Comparison of ENCODE assay signal across 24 mouse cellular contexts in genomic region chr8:94744972-94745371, GRCm38 (mm10). TPM values are rescaled to one million over a fixed set of nuclear protein-coding genes. Genes with fewer than 3 reads are reported as not detected.
DNase-seq lines count a peak whose midpoint lies in the region; ATAC-seq and TF ChIP-seq lines count a peak whose summit lies in the region.
"Had no signal": no experiment of that assay in that cellular context is flagged by ENCODE, and none has a peak within 500 bp of the region (broad histone marks: within the 10 kb centered on the region; RNA-seq: fewer than 3 reads in every experiment).

No protein-coding gene starts in this region.

- no peak overlapping the region for H3K27ac ChIP-seq in liver, embryonic 15.5 days (replicated peaks)
- no peak overlapping the region for H3K27ac ChIP-seq in liver, postnatal 0 days (ENCODE audit: low read depth)
- no peak overlapping the region for H3K27ac ChIP-seq in stomach, embryonic 16.5 days (ENCODE audit: low read length)
- no peak overlapping the region for H3K27ac ChIP-seq in stomach, postnatal 0 days (replicated peaks)
- H3K27ac ChIP-seq in CH12.LX (ENCODE audit: insufficient read depth, low read depth), result peak overlapping the region; percentile 96
- H3K27ac ChIP-seq in kidney, embryonic 14.5 days (ENCODE audit: low read depth, low read length), result no peak overlapping the region
- H3K27ac ChIP-seq: embryonic facial prominence, embryonic 10.5 days; embryonic facial prominence, embryonic 12.5 days; forebrain, embryonic 13.5 days; forebrain, embryonic 15.5 days had no signal

- peaks cover 17% of the 10 kb centered on the region for H3K4me1 ChIP-seq in liver, embryonic 15.5 days (replicated peaks)
- no peaks in the 10 kb centered on the region for H3K4me1 ChIP-seq in liver, postnatal 0 days (ENCODE audit: insufficient read depth)
- H3K4me1 ChIP-seq in stomach, embryonic 16.5 days (ENCODE audit: control insufficient read depth, insufficient read depth, low read length), result no peaks in the 10 kb centered on the region
- no peaks in the 10 kb centered on the region for H3K4me1 ChIP-seq in stomach, postnatal 0 days (replicated peaks; ENCODE audit: control insufficient read depth, insufficient read depth)
- peaks cover 24 to 64% of the 10 kb centered on the region in 2 experiments for H3K4me1 ChIP-seq in CH12.LX (ENCODE audit: control insufficient read depth in 1 of 2, insufficient read depth in 2 of 2)
- no peaks in the 10 kb centered on the region for H3K4me1 ChIP-seq in kidney, embryonic 14.5 days (ENCODE audit: control insufficient read depth, insufficient read depth, low read length)
- H3K4me1 ChIP-seq: embryonic facial prominence, embryonic 10.5 days; embryonic facial prominence, embryonic 12.5 days; forebrain, embryonic 13.5 days; forebrain, embryonic 15.5 days had no signal

- H3K4me2 ChIP-seq in liver, embryonic 15.5 days, result no peak overlapping the region
- no peak overlapping the region for H3K4me2 ChIP-seq in liver, postnatal 0 days (ENCODE audit: low read depth, low read length)
- no peak overlapping the region for H3K4me2 ChIP-seq in stomach, embryonic 16.5 days (ENCODE audit: low read depth, low read length)
- H3K4me2 ChIP-seq in stomach, postnatal 0 days (replicated peaks; ENCODE audit: low read depth), result no peak overlapping the region
- H3K4me2 ChIP-seq in CH12.LX (ENCODE audit: insufficient read depth, low read depth, poor library complexity, severe bottlenecking), result peak overlapping the region; percentile 85
- H3K4me2 ChIP-seq in kidney, embryonic 14.5 days (replicated peaks; ENCODE audit: low read depth, low read length), result no peak overlapping the region
- H3K4me2 ChIP-seq: embryonic facial prominence, embryonic 12.5 days; forebrain, embryonic 13.5 days; forebrain, embryonic 15.5 days had no signal

- in situ Hi-C loops in CH12.LX (cut with MboI; ENCODE audit: low pct_ligation_motif_present, low pct_unique_long_range_greater_than_20kb, low sequenced_read_pairs), result loop anchor here (5.0 kb wide), 2 partner anchors 37 to 38 kb away; no protein-coding TSS in a partner anchor

- no peak for DNase-seq in liver, postnatal 0 days
- DNase-seq in stomach, postnatal 0 days (ENCODE audit: low spot score), result no peak
- DNase-seq in CH12.LX (ENCODE audit: extremely low read depth), result peak; percentile 80
- DNase-seq: adrenal gland, adult 8-10 months; adrenal gland, postnatal 14 days; adrenal gland, postnatal 36 days; cerebellum, adult 11-12 months; cerebellum, adult 2 months; cerebellum, adult 9-10 months; cerebellum, postnatal 10 days; cerebellum, postnatal 25 days had no signal

- ATAC-seq in liver, embryonic 15.5 days (ENCODE audit: insufficient read depth), result 0 out of 2 replicates have a peak, but pooled peaks have one; percentile 31
- no peak for ATAC-seq in liver, postnatal 0 days
- ATAC-seq in stomach, embryonic 16.5 days (ENCODE audit: insufficient read depth, low FRiP score), result 0 out of 2 replicates have a peak, but pooled peaks have one; percentile 25
- ATAC-seq in stomach, postnatal 0 days (ENCODE audit: low FRiP score, low TSS enrichment), result no peak
- no peak for ATAC-seq in kidney, embryonic 14.5 days (ENCODE audit: low FRiP score, low TSS enrichment)
- ATAC-seq: activated CD4-positive, CD25-positive, alpha-beta regulatory T cell, adult 4 months; forebrain, embryonic 13.5 days; forebrain, embryonic 15.5 days; Patski had no signal

- TF ChIP-seq RAD21 in CH12.LX (IDR thresholded peaks at IDR 0.05; ENCODE audit: low read depth, low read length), result no peak

- no peak for TF ChIP-seq CTCF in liver, postnatal 0 days (IDR thresholded peaks at IDR 0.05; ENCODE audit: low read depth)
- TF ChIP-seq CTCF in stomach, postnatal 0 days (IDR thresholded peaks at IDR 0.05; ENCODE audit: low read depth), result no peak
- no peak for TF ChIP-seq CTCF in CH12.LX (conservative IDR thresholded peaks at IDR 0.05 in 1 of 2, IDR thresholded peaks at IDR 0.05 in 1 of 2; ENCODE audit: low read depth in 2 of 2, low read length in 2 of 2)

- WGBS in liver, embryonic 15.5 days (ENCODE audit: insufficient replicate concordance), result 66% methylated on average over 9 of the region's 9 CpGs
- WGBS in liver, postnatal 0 days (ENCODE audit: insufficient replicate concordance), result 76% methylated on average over 9 of the region's 9 CpGs
- 81% methylated on average over 9 of the region's 9 CpGs for WGBS in stomach, embryonic 16.5 days
- 81% methylated on average over 9 of the region's 9 CpGs for WGBS in stomach, postnatal 0 days
- 82% methylated on average over 9 of the region's 9 CpGs for WGBS in kidney, embryonic 14.5 days

- dilution Hi-C loops in CH12.LX (cut with MboI; ENCODE audit: extremely low pct_ligation_motif_present, extremely low pct_unique_long_range_greater_than_20kb, low sequenced_read_pairs), result no loop called here

- H3K9me3 ChIP-seq in liver, embryonic 15.5 days (replicated peaks), result no peaks in the 10 kb centered on the region
- H3K9me3 ChIP-seq in liver, postnatal 0 days (ENCODE audit: low read length), result 0 out of 2 replicates have a peak, but pooled peaks cover 2% of the 10 kb centered on the region
- no peaks in the 10 kb centered on the region for H3K9me3 ChIP-seq in stomach, embryonic 16.5 days (replicated peaks; ENCODE audit: control insufficient read depth, low read length)
- no peaks in the 10 kb centered on the region for H3K9me3 ChIP-seq in stomach, postnatal 0 days (ENCODE audit: control insufficient read depth, low read length)
- H3K9me3 ChIP-seq in CH12.LX (replicated peaks; ENCODE audit: low read length), result peaks cover 3% of the 10 kb centered on the region
- H3K9me3 ChIP-seq in kidney, embryonic 14.5 days (ENCODE audit: control insufficient read depth, low read length), result no peaks in the 10 kb centered on the region
- H3K9me3 ChIP-seq: embryonic facial prominence, embryonic 10.5 days; embryonic facial prominence, embryonic 12.5 days; forebrain, embryonic 13.5 days; forebrain, embryonic 15.5 days; G1E had no signal

- H3K79me2 ChIP-seq in CH12.LX (replicated peaks; ENCODE audit: control insufficient read depth, extremely low read depth, insufficient read depth, poor library complexity, severe bottlenecking), result peaks cover 25% of the 10 kb centered on the region

- TF ChIP-seq EP300 in liver, postnatal 0 days (IDR thresholded peaks at IDR 0.05; ENCODE audit: low read depth), result no peak
- TF ChIP-seq EP300 in stomach, postnatal 0 days (optimal IDR thresholded peaks at IDR 0.05), result no peak
- no peak for TF ChIP-seq EP300 in CH12.LX (IDR thresholded peaks at IDR 0.05; ENCODE audit: low read length)

- H3K4me3 ChIP-seq in liver, embryonic 15.5 days (replicated peaks), result no peak overlapping the region
- H3K4me3 ChIP-seq in liver, postnatal 0 days (ENCODE audit: low read depth, low read length), result no peak overlapping the region
- no peak overlapping the region for H3K4me3 ChIP-seq in stomach, embryonic 16.5 days (replicated peaks; ENCODE audit: low read length)
- H3K4me3 ChIP-seq in stomach, postnatal 0 days (ENCODE audit: low read depth, low read length), result no peak overlapping the region
- peak overlapping the region; percentile 63 to 82 (median 76) for H3K4me3 ChIP-seq in CH12.LX (replicated peaks in 1 of 3; ENCODE audit: low read depth in 2 of 3, low read length in 2 of 3, poor library complexity in 1 of 3)
- no peak overlapping the region for H3K4me3 ChIP-seq in kidney, embryonic 14.5 days (ENCODE audit: low read length)
- H3K4me3 ChIP-seq: embryonic facial prominence, embryonic 10.5 days; embryonic facial prominence, embryonic 12.5 days; forebrain, embryonic 13.5 days; forebrain, embryonic 15.5 days had no signal

- no peak overlapping the region for H3K9ac ChIP-seq in liver, embryonic 15.5 days
- H3K9ac ChIP-seq in liver, postnatal 0 days (replicated peaks), result no peak overlapping the region
- no peak overlapping the region for H3K9ac ChIP-seq in stomach, embryonic 16.5 days (ENCODE audit: low read length)
- H3K9ac ChIP-seq in stomach, postnatal 0 days (ENCODE audit: low read length), result no peak overlapping the region
- peak overlapping the region; percentile 92 for H3K9ac ChIP-seq in CH12.LX (ENCODE audit: insufficient read depth, low read depth)
- H3K9ac ChIP-seq in kidney, embryonic 14.5 days (ENCODE audit: low read depth, low read length), result no peak overlapping the region
- H3K9ac ChIP-seq: embryonic facial prominence, embryonic 12.5 days; forebrain, embryonic 13.5 days; forebrain, embryonic 15.5 days had no signal

- TF ChIP-seq POLR2A in CH12.LX (IDR thresholded peaks at IDR 0.05; ENCODE audit: low read depth, low read length), result peak; percentile 40; the same call in 1 of the 2 replicates

- peaks cover 47% of the 10 kb centered on the region for H3K27me3 ChIP-seq in liver, embryonic 15.5 days
- H3K27me3 ChIP-seq in liver, postnatal 0 days (ENCODE audit: insufficient read depth, low read length), result no peaks in the 10 kb centered on the region
- H3K27me3 ChIP-seq in stomach, embryonic 16.5 days (ENCODE audit: control insufficient read depth, insufficient read depth, low read length), result no peaks in the 10 kb centered on the region
- H3K27me3 ChIP-seq in stomach, postnatal 0 days (ENCODE audit: control insufficient read depth, insufficient read depth, low read length), result no peaks in the 10 kb centered on the region
- no peaks in the 10 kb centered on the region for H3K27me3 ChIP-seq in CH12.LX (replicated peaks)
- H3K27me3 ChIP-seq in kidney, embryonic 14.5 days (ENCODE audit: control insufficient read depth, insufficient read depth, low read length), result no peaks in the 10 kb centered on the region
- H3K27me3 ChIP-seq: embryonic facial prominence, embryonic 12.5 days; forebrain, embryonic 13.5 days; forebrain, embryonic 15.5 days; Patski had no signal

- H3K36me3 ChIP-seq in liver, embryonic 15.5 days (replicated peaks), result no peaks in the 10 kb centered on the region
- H3K36me3 ChIP-seq in liver, postnatal 0 days (replicated peaks; ENCODE audit: insufficient read depth, low read length), result no peaks in the 10 kb centered on the region
- H3K36me3 ChIP-seq in stomach, embryonic 16.5 days (ENCODE audit: control insufficient read depth, insufficient read depth, low read length), result no peaks in the 10 kb centered on the region
- H3K36me3 ChIP-seq in stomach, postnatal 0 days (ENCODE audit: control insufficient read depth, insufficient read depth, low read length), result no peaks in the 10 kb centered on the region
- peaks cover 35 to 43% of the 10 kb centered on the region in 2 experiments for H3K36me3 ChIP-seq in CH12.LX (replicated peaks in 1 of 2; ENCODE audit: control insufficient read depth in 1 of 2, insufficient read depth in 1 of 2, low read length in 1 of 2)
- H3K36me3 ChIP-seq in kidney, embryonic 14.5 days (ENCODE audit: control insufficient read depth, insufficient read depth, low read length), result no peaks in the 10 kb centered on the region
- H3K36me3 ChIP-seq: embryonic facial prominence, embryonic 10.5 days; embryonic facial prominence, embryonic 12.5 days; forebrain, embryonic 15.5 days; G1E had no signal

RNA-seq across cellular contexts. Expression of gene Ccl22, which starts 0.4 kb away (rescaled TPM):
- polyA plus RNA-seq in liver, embryonic 15.5 days (2015; fragmentation: Nextera tagmentation; extraction: Ambion mirVana), result 0.32 and 0.37 TPM in 2 replicates
- 0.07 and 0.28 TPM in 2 replicates for polyA plus RNA-seq in liver, postnatal 0 days (2015; fragmentation: Nextera tagmentation; extraction: Ambion mirVana)
- polyA plus RNA-seq in stomach, embryonic 16.5 days (2015; fragmentation: Nextera tagmentation; extraction: Ambion mirVana), result not detected in 2 replicates
- polyA plus RNA-seq in stomach, postnatal 0 days (2015; fragmentation: Nextera tagmentation; extraction: Ambion mirVana), result 0.06 TPM in 1 of 2 replicates, not detected in the other
- total RNA-seq in CH12.LX (2012; rRNA removed) (1,648 and 3,114 TPM in 2 replicates), CH12.LX (2014; rRNA removed) (1,111 and 1,396 TPM in 2 replicates)
- polyA plus RNA-seq in CH12.LX (2012; ENCODE audit: insufficient read length, low read depth), result 4,019 and 4,546 TPM in 2 replicates
- polyA plus RNA-seq in kidney, embryonic 14.5 days (2014; fragmentation: Nextera tagmentation; extraction: Ambion mirVana), result not detected in 2 replicates
- total RNA-seq: adrenal gland, postnatal 36 days had no signal
- polyA plus RNA-seq: C2C12; embryonic facial prominence, embryonic 10.5 days; embryonic facial prominence, embryonic 12.5 days; embryonic facial prominence, embryonic 14.5 days; forebrain, embryonic 11.5 days; forebrain, embryonic 13.5 days; forebrain, embryonic 15.5 days; Patski had no signal

RNA-seq across cellular contexts. Expression of gene Cx3cl1, which starts 26.8 kb away (rescaled TPM):
- polyA plus RNA-seq in liver, embryonic 15.5 days (2015; fragmentation: Nextera tagmentation; extraction: Ambion mirVana), result 0.33 and 0.54 TPM in 2 replicates
- 0.47 and 0.79 TPM in 2 replicates for polyA plus RNA-seq in liver, postnatal 0 days (2015; fragmentation: Nextera tagmentation; extraction: Ambion mirVana)
- polyA plus RNA-seq in stomach, embryonic 16.5 days (2015; fragmentation: Nextera tagmentation; extraction: Ambion mirVana), result 11.6 and 16.4 TPM in 2 replicates
- 18.0 and 21.9 TPM in 2 replicates for polyA plus RNA-seq in stomach, postnatal 0 days (2015; fragmentation: Nextera tagmentation; extraction: Ambion mirVana)
- 2.5 and 3.7 TPM in 2 replicates for total RNA-seq in CH12.LX (2012; rRNA removed)
- total RNA-seq in CH12.LX (2014; rRNA removed), result 0.19 TPM in 1 of 2 replicates, not detected in the other
- polyA plus RNA-seq in CH12.LX (2012; ENCODE audit: insufficient read length, low read depth), result 4.2 and 4.6 TPM in 2 replicates
- 4.2 and 7.4 TPM in 2 replicates for polyA plus RNA-seq in kidney, embryonic 14.5 days (2014; fragmentation: Nextera tagmentation; extraction: Ambion mirVana)
- polyA plus RNA-seq: activated CD4-positive, CD25-positive, alpha-beta regulatory T cell, adult 4 months; G1E had no signal

RNA-seq across cellular contexts. Expression of gene Pllp, which starts 48.9 kb away (rescaled TPM):
- 0.37 and 0.89 TPM in 2 replicates for polyA plus RNA-seq in liver, embryonic 15.5 days (2015; fragmentation: Nextera tagmentation; extraction: Ambion mirVana)
- polyA plus RNA-seq in liver, postnatal 0 days (2015; fragmentation: Nextera tagmentation; extraction: Ambion mirVana), result 2.5 and 3.1 TPM in 2 replicates
- 125 and 188 TPM in 2 replicates for polyA plus RNA-seq in stomach, embryonic 16.5 days (2015; fragmentation: Nextera tagmentation; extraction: Ambion mirVana)
- 164 and 188 TPM in 2 replicates for polyA plus RNA-seq in stomach, postnatal 0 days (2015; fragmentation: Nextera tagmentation; extraction: Ambion mirVana)
- total RNA-seq in CH12.LX (2012; rRNA removed) (25.9 and 29.5 TPM in 2 replicates), CH12.LX (2014; rRNA removed) (5.1 and 5.3 TPM in 2 replicates)
- polyA plus RNA-seq in CH12.LX (2012; ENCODE audit: insufficient read length, low read depth), result 3.7 and 6.1 TPM in 2 replicates
- polyA plus RNA-seq in kidney, embryonic 14.5 days (2014; fragmentation: Nextera tagmentation; extraction: Ambion mirVana), result 13.5 and 19.3 TPM in 2 replicates
- polyA plus RNA-seq: G1E had no signal

Comparison
In these comparisons a context has a peak if more than half of its experiments do, and no peak if none do; other contexts are left out.
1. ATAC-seq: peak in liver, embryonic 15.5 days (single experiment) and stomach, embryonic 16.5 days (single experiment); none in liver, postnatal 0 days (single experiment), stomach, postnatal 0 days (single experiment) and kidney, embryonic 14.5 days (single experiment).
2. H3K4me3 ChIP-seq: peak in CH12.LX (3 of 3); none in liver, embryonic 15.5 days (single experiment), liver, postnatal 0 days (single experiment), stomach, embryonic 16.5 days (single experiment), stomach, postnatal 0 days (single experiment) and kidney, embryonic 14.5 days (single experiment).
3. RNA of gene Ccl22, which starts 0.4 kb away (polyA plus RNA-seq): 4,019 to 4,546 TPM in CH12.LX; 0.32 to 0.37 TPM in liver, embryonic 15.5 days, 0.07 to 0.28 TPM in liver, postnatal 0 days, 0.06 TPM in stomach, postnatal 0 days, not detected in stomach, embryonic 16.5 days and not detected in kidney, embryonic 14.5 days; every median in the first group is over 1,000 times any median in the second.